Mouse (Mus musculus) heart, postnatal 0 days (tissue): ENCODE measurements at regions not wholly inside any gene's neighbourhood (a gene's known extent, or its start where the extent isn't known, plus 50 kb on each side); places are given as distances from the start of the nearest gene placed in this dataset.

ENCODE experiments used
- ATAC-seq: fragments of 200-750 bp; cut with Nextera tagmentation; 2 replicates; pipeline ENCODE4 v1.8.0; 2017; ENCODE audit warnings: low read depth, moderate number of reproducible peaks, moderate library complexity; ENCODE audit not compliant: insufficient read depth
- DNase-seq: peaks from one replicate; pipeline ENCODE4 v3.0.0-alpha.2; 2016; ENCODE audit warnings: low spot score
- H3K27ac ChIP-seq: fragments of 300-500 bp; sonication (generic); 2 replicates; pipeline ENCODE4 v1.5.1; 2014; ENCODE audit warnings: low read depth, mild to moderate bottlenecking
- H3K27me3 ChIP-seq: fragments of 300-500 bp; sonication (generic); 2 replicates; pipeline ENCODE4 v1.6.1; 2014; ENCODE audit warnings: low read length, mixed read lengths; ENCODE audit not compliant: control insufficient read depth, insufficient read depth
- H3K36me3 ChIP-seq: fragments of 300-500 bp; sonication (generic); replicated peaks from 2 replicates; pipeline ENCODE4 v1.6.1; 2014; ENCODE audit warnings: low read length, mixed read lengths; ENCODE audit not compliant: control insufficient read depth, insufficient read depth
- H3K4me1 ChIP-seq: fragments of 300-500 bp; sonication (generic); 2 replicates; pipeline ENCODE4 v1.6.1; 2014; ENCODE audit warnings: antibody characterized with exemption; ENCODE audit not compliant: control insufficient read depth, insufficient read depth
- H3K4me2 ChIP-seq: fragments of 300-500 bp; sonication (generic); 2 replicates; pipeline ENCODE4 v1.6.1; 2014; ENCODE audit warnings: low read depth, mild to moderate bottlenecking, low read length, moderate library complexity
- H3K4me3 ChIP-seq: fragments of 300-500 bp; sonication (generic); 2 replicates; pipeline ENCODE4 v1.5.1; 2014; ENCODE audit warnings: low read depth, low read length
- H3K9ac ChIP-seq: fragments of 300-500 bp; sonication (generic); replicated peaks from 2 replicates; pipeline ENCODE4 v1.6.1; 2014; ENCODE audit warnings: low read depth, low read length, mixed read lengths
- H3K9me3 ChIP-seq: fragments of 300-500 bp; sonication (generic); replicated peaks from 2 replicates; pipeline ENCODE4 v1.6.1; 2016; ENCODE audit warnings: low read length; ENCODE audit not compliant: control insufficient read depth
- CTCF ChIP-seq: IDR thresholded peaks from 2 replicates; pipeline ENCODE4 v1.5.1; 2016; ENCODE audit warnings: antibody characterized with exemption, control low read depth, low read depth
- EP300 ChIP-seq: IDR thresholded peaks from 2 replicates; pipeline ENCODE4 v1.6.1; 2016; ENCODE audit warnings: antibody characterized with exemption, low read depth
- WGBS: fragments of 180-500 bp; shearing (Covaris S2); extraction: QIAGEN DNeasy Blood & Tissue Kit; methylation state at CpG from one replicate; pipeline ENCODE4 v1.1.7; 2014; 5-methylcytosine and 5-hydroxymethylcytosine counted together

- no peak overlapping the region for H3K4me3 ChIP-seq
- H3K4me2 ChIP-seq, result no peak overlapping the region
- WGBS, result 76% methylated on average over 6 of the region's 6 CpGs
- no peaks in the 10 kb centered on the region for H3K4me1 ChIP-seq
- TF ChIP-seq CTCF (no peak), EP300 (no peak)
- H3K27ac ChIP-seq, result no peak overlapping the region
- no peaks in the 10 kb centered on the region for H3K36me3 ChIP-seq
- no peak for ATAC-seq
- H3K9ac ChIP-seq, result no peak overlapping the region
- H3K9me3 ChIP-seq, result no peaks in the 10 kb centered on the region
- no peaks in the 10 kb centered on the region for H3K27me3 ChIP-seq
- no peak for DNase-seq
Observed at GRCm38 (mm10) chr19:52878812-52879502, 161.1 kb downstream of the Xpnpep1 start.

GRCm38 (mm10) chr19:52866635-52867034, 173.4 kb downstream of the Xpnpep1 start:
- no peak for ATAC-seq
- no peaks in the 10 kb centered on the region for H3K27me3 ChIP-seq
- H3K27ac ChIP-seq, result no peak overlapping the region
- DNase-seq, result no peak
- WGBS, result 59% methylated on average over 1 of the region's 1 CpGs
- TF ChIP-seq EP300 (no peak), CTCF (no peak)
- H3K9me3 ChIP-seq, result no peaks in the 10 kb centered on the region
- H3K36me3 ChIP-seq, result no peaks in the 10 kb centered on the region
- no peak overlapping the region for H3K9ac ChIP-seq
- H3K4me2 ChIP-seq, result no peak overlapping the region
- H3K4me3 ChIP-seq, result no peak overlapping the region
- H3K4me1 ChIP-seq, result no peaks in the 10 kb centered on the region

DNA sequence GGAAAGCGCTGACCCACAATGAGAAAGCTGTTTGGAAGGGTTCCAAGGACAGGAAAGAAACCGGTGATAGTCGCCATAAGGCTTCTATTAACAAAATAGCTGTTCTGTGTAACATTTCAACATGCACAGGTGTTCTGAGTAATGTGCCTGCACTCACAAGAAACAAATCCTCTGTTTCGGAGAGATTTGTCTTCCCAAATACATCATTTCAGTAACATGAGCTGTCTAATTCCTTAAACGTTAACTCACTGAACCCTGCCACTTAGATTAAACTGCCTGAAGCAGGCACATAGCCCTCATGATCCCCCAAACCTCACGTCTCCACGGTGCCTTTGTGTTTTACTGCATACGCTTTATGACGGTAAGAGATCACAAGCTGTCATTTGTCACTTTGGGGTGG, 178.4 kb downstream of the Xpnpep1 start:
- no peak overlapping the region for H3K4me2 ChIP-seq
- no peaks in the 10 kb centered on the region for H3K4me1 ChIP-seq
- TF ChIP-seq EP300 (no peak), CTCF (no peak)
- 54% methylated on average over 9 of the region's 9 CpGs for WGBS
- ATAC-seq (no peak), DNase-seq (no peak)
- H3K27me3 ChIP-seq, result no peaks in the 10 kb centered on the region
- H3K36me3 ChIP-seq, result no peaks in the 10 kb centered on the region
- H3K27ac ChIP-seq, result no peak overlapping the region
- H3K4me3 ChIP-seq, result no peak overlapping the region
- no peak overlapping the region for H3K9ac ChIP-seq
- no peaks in the 10 kb centered on the region for H3K9me3 ChIP-seq

DNA sequence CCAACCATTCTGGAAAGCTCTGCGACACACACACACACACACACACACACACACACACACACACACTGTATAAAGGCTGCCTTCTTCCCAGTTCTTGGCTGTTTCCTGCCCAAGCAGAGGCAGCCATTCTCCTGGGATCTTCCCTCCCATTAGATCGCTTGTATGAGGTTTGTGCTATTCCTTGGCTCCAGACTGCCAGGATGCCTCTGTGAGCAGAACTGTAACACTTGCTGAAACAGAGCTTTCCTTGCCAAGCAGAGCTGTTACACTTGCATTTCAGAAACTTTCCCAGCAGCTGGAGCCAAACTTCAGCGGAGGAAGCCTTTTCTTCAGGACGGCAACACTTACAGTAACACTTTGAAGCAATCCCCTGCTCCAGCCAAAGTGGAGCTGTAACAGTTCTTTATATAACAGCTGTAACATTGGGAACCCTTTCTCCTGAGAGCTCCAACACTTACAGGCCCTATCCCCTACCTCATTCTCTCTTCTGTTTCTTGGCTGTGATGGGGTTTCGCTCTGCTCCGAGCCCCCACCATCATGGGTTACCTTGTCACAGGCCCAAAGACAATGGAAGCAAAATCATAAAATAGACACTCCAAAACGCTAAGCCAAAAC, 185.8 kb downstream of the Xpnpep1 start:
- Histone ChIP-seq H3K4me2 (no peak overlapping the region), H3K27ac (no peak overlapping the region), H3K36me3 (no peaks in the 10 kb centered on the region), H3K27me3 (no peaks in the 10 kb centered on the region), H3K4me3 (no peak overlapping the region), H3K9ac (no peak overlapping the region), H3K9me3 (no peaks in the 10 kb centered on the region), H3K4me1 (no peaks in the 10 kb centered on the region)
- 68% methylated on average over 7 of the region's 7 CpGs for WGBS
- TF ChIP-seq EP300, result no peak
- no peak for TF ChIP-seq CTCF
- DNase-seq (peak; percentile 29), ATAC-seq (peak; percentile 44; the same call in 1 of the 2 replicates)

- Histone ChIP-seq H3K9ac (no peak overlapping the region), H3K36me3 (no peaks in the 10 kb centered on the region), H3K27ac (no peak overlapping the region), H3K9me3 (no peaks in the 10 kb centered on the region), H3K4me1 (no peaks in the 10 kb centered on the region), H3K4me3 (no peak overlapping the region), H3K27me3 (no peaks in the 10 kb centered on the region), H3K4me2 (no peak overlapping the region)
- DNase-seq (no peak), ATAC-seq (no peak)
- TF ChIP-seq CTCF (no peak), EP300 (no peak)
- 81% methylated on average over 7 of the region's 7 CpGs for WGBS
Observed at GRCm38 (mm10) chr19:52816202-52816601, 223.8 kb downstream of the Xpnpep1 start.

GRCm38 (mm10) chr19:52812046-52812445, 228.0 kb downstream of the Xpnpep1 start:
- WGBS, result 58% methylated on average over 6 of the region's 6 CpGs
- Histone ChIP-seq H3K36me3 (no peaks in the 10 kb centered on the region), H3K4me1 (no peaks in the 10 kb centered on the region), H3K9ac (no peak overlapping the region), H3K27ac (no peak overlapping the region), H3K9me3 (no peaks in the 10 kb centered on the region), H3K27me3 (no peaks in the 10 kb centered on the region), H3K4me3 (no peak overlapping the region), H3K4me2 (no peak overlapping the region)
- DNase-seq (no peak), ATAC-seq (no peak)
- TF ChIP-seq CTCF (no peak), EP300 (no peak)
